Comparison of ENCODE assay signal across 13 mouse cellular contexts in genomic region chr4:149942831-149943741, GRCm38 (mm10). TPM values are rescaled to one million over a fixed set of nuclear protein-coding genes. Genes with fewer than 3 reads are reported as not detected.
DNase-seq lines count a peak whose midpoint lies in the region; ATAC-seq lines count a peak whose summit lies in the region.
"Had no signal": no experiment of that assay in that cellular context is flagged by ENCODE, and none has a peak within 500 bp of the region (broad histone marks: within the 10 kb centered on the region; RNA-seq: fewer than 3 reads in every experiment).

No protein-coding gene starts in this region.

- no peaks in the 10 kb centered on the region for H3K9me3 ChIP-seq in heart, embryonic 10.5 days
- H3K9me3 ChIP-seq in heart, embryonic 11.5 days (replicated peaks; ENCODE audit: control insufficient read depth, low read length), result no peaks in the 10 kb centered on the region
- no peaks in the 10 kb centered on the region for H3K9me3 ChIP-seq in limb, embryonic 13.5 days
- H3K9me3 ChIP-seq: liver, embryonic 13.5 days had no signal

- no peak for ATAC-seq in heart, embryonic 11.5 days (replicated peaks; ENCODE audit: insufficient number of reproducible peaks, low FRiP score, low TSS enrichment)
- no peak for ATAC-seq in limb, embryonic 13.5 days (ENCODE audit: low FRiP score, low read depth)

- 55% methylated on average over 10 of the region's 10 CpGs for WGBS in heart, embryonic 10.5 days
- WGBS in heart, embryonic 11.5 days (ENCODE audit: insufficient replicate concordance), result 60% methylated on average over 10 of the region's 10 CpGs
- 31% methylated on average over 10 of the region's 10 CpGs for WGBS in limb, embryonic 13.5 days

- H3K36me3 ChIP-seq in heart, embryonic 10.5 days, result no peaks in the 10 kb centered on the region
- H3K36me3 ChIP-seq in heart, embryonic 11.5 days (ENCODE audit: control insufficient read depth, insufficient read depth, low read length), result no peaks in the 10 kb centered on the region
- no peaks in the 10 kb centered on the region for H3K36me3 ChIP-seq in limb, embryonic 13.5 days
- H3K36me3 ChIP-seq: liver, embryonic 13.5 days had no signal

- peaks cover 33% of the 10 kb centered on the region; the same call in 1 of the 2 replicates for H3K27me3 ChIP-seq in heart, embryonic 10.5 days (ENCODE audit: insufficient read depth, poor library complexity, severe bottlenecking)
- H3K27me3 ChIP-seq in heart, embryonic 11.5 days (ENCODE audit: control insufficient read depth, insufficient read depth, low read length), result 0 out of 2 replicates have a peak, but pooled peaks cover 3% of the 10 kb centered on the region
- no peaks in the 10 kb centered on the region for H3K27me3 ChIP-seq in limb, embryonic 13.5 days

- H3K27ac ChIP-seq in heart, embryonic 10.5 days, result peak overlapping the region; percentile 22; the same call in 1 of the 2 replicates
- H3K27ac ChIP-seq in heart, embryonic 11.5 days (ENCODE audit: low read depth, low read length), result no peak overlapping the region
- H3K27ac ChIP-seq in limb, embryonic 13.5 days, result peak overlapping the region; percentile 39; the same call in 1 of the 2 replicates
- H3K27ac ChIP-seq: kidney, postnatal 0 days; liver, embryonic 13.5 days had no signal

- DNase-seq in heart, embryonic 10.5 days (ENCODE audit: low spot score), result no peak
- DNase-seq in NIH3T3 (ENCODE audit: low read depth), result peak; percentile 57
- peak; percentile 40 to 48 for DNase-seq in cerebellum, postnatal 36 days
- no peak for DNase-seq in thymus, postnatal 36 days
- DNase-seq in ovary, postnatal 10 days (ENCODE audit: low spot score), result no peak
- no peak for DNase-seq in gastrocnemius, adult 18-20 months (ENCODE audit: low spot score)
- DNase-seq: gastrocnemius, postnatal 25 days; liver, embryonic 13.5 days; lung, postnatal 4 days; right cerebral cortex, adult 18-20 months had no signal

- no peak overlapping the region for H3K9ac ChIP-seq in heart, embryonic 11.5 days (ENCODE audit: low read depth, low read length)
- peak overlapping the region; percentile 10; the same call in 1 of the 2 replicates for H3K9ac ChIP-seq in limb, embryonic 13.5 days
- H3K9ac ChIP-seq: liver, embryonic 13.5 days had no signal

- H3K4me3 ChIP-seq in heart, embryonic 10.5 days, result no peak overlapping the region
- H3K4me3 ChIP-seq in heart, embryonic 11.5 days (ENCODE audit: low read depth, low read length), result no peak overlapping the region
- no peak overlapping the region for H3K4me3 ChIP-seq in limb, embryonic 13.5 days
- H3K4me3 ChIP-seq: liver, embryonic 13.5 days had no signal

- peaks cover 76% of the 10 kb centered on the region for H3K4me1 ChIP-seq in heart, embryonic 10.5 days
- peaks cover 20% of the 10 kb centered on the region for H3K4me1 ChIP-seq in heart, embryonic 11.5 days (ENCODE audit: control insufficient read depth, insufficient read depth, low read length)
- peaks cover 92% of the 10 kb centered on the region for H3K4me1 ChIP-seq in limb, embryonic 13.5 days
- H3K4me1 ChIP-seq: liver, embryonic 13.5 days had no signal

- no peak overlapping the region for H3K4me2 ChIP-seq in heart, embryonic 11.5 days
- H3K4me2 ChIP-seq in limb, embryonic 13.5 days (replicated peaks), result peak overlapping the region; percentile 30
- H3K4me2 ChIP-seq: liver, embryonic 13.5 days had no signal

RNA-seq across cellular contexts. Expression of gene Spsb1, which starts 11.8 kb away (rescaled TPM):
- 3.9 and 9.2 TPM in 2 replicates for polyA plus RNA-seq in heart, embryonic 10.5 days (2016; fragmentation: Nextera tagmentation; extraction: Ambion mirVana)
- 4.7 and 5.6 TPM in 2 replicates for polyA plus RNA-seq in heart, embryonic 11.5 days (2014; fragmentation: Nextera tagmentation; extraction: Ambion mirVana)
- polyA plus RNA-seq in limb, embryonic 13.5 days (2015; fragmentation: Nextera tagmentation; extraction: Ambion mirVana), result 18.1 and 22.3 TPM in 2 replicates
- total RNA-seq in gastrocnemius, adult 18-20 months (2021), result 1 to 10 TPM; 5.9 to 9.6 TPM

Comparison
In these comparisons a context has a peak if more than half of its experiments do, and no peak if none do; other contexts are left out.
1. DNase-seq: peak in NIH3T3 (single experiment) and cerebellum, postnatal 36 days (2 of 2); none in heart, embryonic 10.5 days (single experiment), thymus, postnatal 36 days (0 of 2), ovary, postnatal 10 days (single experiment) and gastrocnemius, adult 18-20 months (single experiment).